Mouse (Mus musculus): ENCODE data around the gene Pla2g16. TPM values are rescaled to one million over a fixed set of nuclear protein-coding genes. Genes with fewer than 3 reads are reported as not detected.

The Pla2g16 gene
- polyA plus RNA-seq, 1 experiment = 64.5 TPM

DNA sequence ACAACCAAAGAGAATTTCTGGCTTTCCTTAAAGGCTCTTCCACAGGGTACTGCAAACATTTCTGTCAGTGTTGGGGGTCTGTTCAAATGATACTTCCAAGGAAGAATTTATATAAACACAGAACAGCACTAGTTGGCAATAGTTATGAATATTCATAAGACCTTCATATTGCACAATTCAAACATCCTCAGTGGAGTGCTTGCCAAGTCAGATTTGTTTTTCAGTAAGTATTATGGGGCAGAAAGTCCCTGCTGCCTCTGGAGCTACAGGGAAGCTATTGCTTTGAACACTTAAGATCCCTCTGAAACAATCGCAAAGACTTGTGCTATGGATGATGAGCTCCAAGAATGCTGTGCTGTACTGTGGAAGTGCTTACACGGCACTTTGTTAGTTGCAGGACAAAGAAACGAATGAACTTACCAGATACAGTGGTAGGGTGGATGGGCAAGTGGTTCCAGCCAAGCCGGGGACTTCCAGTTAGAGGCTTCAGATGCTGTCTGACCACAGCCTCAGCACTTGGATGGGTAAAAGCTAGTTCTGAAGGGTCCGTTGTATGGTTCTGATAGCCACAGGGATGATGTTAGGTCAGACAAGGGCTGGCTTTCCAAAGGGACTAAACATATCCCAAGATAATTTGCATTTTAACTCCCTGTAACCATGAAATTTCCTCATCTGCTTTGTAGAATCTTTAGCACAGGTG is 59.1 kb downstream of the Pla2g16 start:
- Histone ChIP-seq H3K27me3 (ENCODE audit: control insufficient read depth, insufficient read depth, insufficient read length) (peaks cover 23% of the 10 kb centered on the region), H3K4me3 (no peak overlapping the region), H3K36me3 (ENCODE audit: control insufficient read depth, insufficient read depth) (no peaks in the 10 kb centered on the region), H3K79me2 (ENCODE audit: control insufficient read depth, insufficient read depth) (no peaks in the 10 kb centered on the region), H3K4me2 (ENCODE audit: low read depth) (no peak overlapping the region), H3ac (ENCODE audit: control insufficient read depth, insufficient read length) (no peak overlapping the region)
- no peak for TF ChIP-seq POLR2A (IDR thresholded peaks at IDR 0.05; ENCODE audit: insufficient read length, low read depth)
- TF ChIP-seq USF1 (IDR thresholded peaks at IDR 0.05; ENCODE audit: low read depth) = no peak
- no peak for TF ChIP-seq MYOD1 (IDR thresholded peaks at IDR 0.05; ENCODE audit: control insufficient read depth in 1 of 3, insufficient read length in 2 of 3, low read depth in 2 of 3)
- TF ChIP-seq REST (IDR thresholded peaks at IDR 0.05; ENCODE audit: insufficient read depth, insufficient read length) = no peak
- TF ChIP-seq MYOG (IDR thresholded peaks at IDR 0.05; ENCODE audit: control insufficient read depth in 1 of 3, insufficient read depth in 1 of 3, insufficient read length in 2 of 3, low read depth in 2 of 3) = no peak
- no peak for TF ChIP-seq MAX (IDR thresholded peaks at IDR 0.05; ENCODE audit: low read depth)
- TF ChIP-seq SRF (IDR thresholded peaks at IDR 0.05; ENCODE audit: control insufficient read depth, insufficient read length, low read depth) = no peak
- TF ChIP-seq POLR2AphosphoS2 (IDR thresholded peaks at IDR 0.05; ENCODE audit: insufficient read length, low read depth) = no peak
- no peak for TF ChIP-seq TCF3 (IDR thresholded peaks at IDR 0.05; ENCODE audit: insufficient read length, low read depth)
- no peak for TF ChIP-seq TCF12 (IDR thresholded peaks at IDR 0.05; ENCODE audit: insufficient read depth, poor library complexity, severe bottlenecking)
- TF ChIP-seq CEBPB (IDR thresholded peaks at IDR 0.05; ENCODE audit: insufficient read depth, poor library complexity, severe bottlenecking) = no peak
- no peak for TF ChIP-seq E2F4 (IDR thresholded peaks at IDR 0.05; ENCODE audit: insufficient read depth)

DNA sequence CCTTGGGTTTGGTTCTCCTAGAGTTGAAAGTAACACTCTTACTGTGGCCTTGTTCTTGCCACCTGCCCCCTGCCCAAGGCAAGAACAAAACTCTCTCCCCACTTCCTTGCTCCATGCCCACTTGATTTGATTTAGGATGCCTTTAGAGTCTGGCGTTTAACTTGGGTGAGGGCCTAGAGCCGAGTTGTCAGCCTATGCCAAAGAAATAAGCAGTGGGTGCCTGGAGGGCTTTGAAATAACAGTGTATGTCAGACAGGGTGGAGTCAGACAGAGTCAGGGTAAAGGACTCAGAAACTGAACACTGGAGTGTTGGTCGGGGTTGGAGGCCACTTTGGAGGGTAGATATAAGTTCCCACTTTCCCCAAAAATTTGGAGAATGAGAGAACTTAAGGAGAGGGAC is 59.8 kb downstream of the Pla2g16 start:
- peaks cover 19% of the 10 kb centered on the region for H3K27me3 ChIP-seq (ENCODE audit: control insufficient read depth, insufficient read depth, insufficient read length)
- H3K79me2 ChIP-seq (ENCODE audit: control insufficient read depth, insufficient read depth) = no peaks in the 10 kb centered on the region
- H3K36me3 ChIP-seq (ENCODE audit: control insufficient read depth, insufficient read depth) = no peaks in the 10 kb centered on the region
- H3K4me2 ChIP-seq (ENCODE audit: low read depth) = peak overlapping the region; percentile 6
- no peak overlapping the region for H3ac ChIP-seq (ENCODE audit: control insufficient read depth, insufficient read length)
- no peak for TF ChIP-seq POLR2A (IDR thresholded peaks at IDR 0.05; ENCODE audit: insufficient read length, low read depth)
- no peak for TF ChIP-seq E2F4 (IDR thresholded peaks at IDR 0.05; ENCODE audit: insufficient read depth)
- TF ChIP-seq CEBPB (IDR thresholded peaks at IDR 0.05; ENCODE audit: insufficient read depth, poor library complexity, severe bottlenecking) = no peak
- TF ChIP-seq TCF3 (IDR thresholded peaks at IDR 0.05; ENCODE audit: insufficient read length, low read depth) = no peak
- TF ChIP-seq MAX (IDR thresholded peaks at IDR 0.05; ENCODE audit: low read depth) = no peak
- TF ChIP-seq TCF12 (IDR thresholded peaks at IDR 0.05; ENCODE audit: insufficient read depth, poor library complexity, severe bottlenecking) = no peak
- no peak for TF ChIP-seq MYOG (IDR thresholded peaks at IDR 0.05; ENCODE audit: control insufficient read depth in 1 of 3, insufficient read depth in 1 of 3, insufficient read length in 2 of 3, low read depth in 2 of 3)
- no peak for TF ChIP-seq USF1 (IDR thresholded peaks at IDR 0.05; ENCODE audit: low read depth)
- H3K4me3 ChIP-seq = no peak overlapping the region

DNA sequence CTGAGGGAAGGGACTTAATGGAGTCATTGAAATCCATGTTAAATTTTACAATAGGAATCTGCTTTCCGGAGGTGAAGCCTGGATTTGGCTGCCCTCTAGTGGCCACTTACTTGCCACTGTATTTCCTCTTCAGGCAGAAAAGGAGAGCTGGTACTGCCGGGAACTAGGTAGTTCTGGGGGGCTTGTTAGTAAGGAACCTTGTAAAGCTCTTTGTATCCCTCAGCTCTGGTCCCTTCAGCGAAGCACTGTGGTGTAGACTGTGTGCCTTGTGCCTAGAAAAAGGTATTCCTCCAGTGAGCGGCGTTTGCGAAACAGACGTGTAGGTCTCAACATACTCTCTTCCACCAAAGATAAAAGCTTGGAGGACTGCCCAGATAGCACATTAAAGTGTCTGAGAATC is 60.4 kb downstream of the Pla2g16 start:
- peak overlapping the region; percentile 16 for H3K4me2 ChIP-seq (ENCODE audit: low read depth)
- TF ChIP-seq USF1 (IDR thresholded peaks at IDR 0.05; ENCODE audit: low read depth) (no peak), SRF (IDR thresholded peaks at IDR 0.05; ENCODE audit: control insufficient read depth, insufficient read length, low read depth) (no peak), MYOG (IDR thresholded peaks at IDR 0.05; ENCODE audit: control insufficient read depth in 1 of 3, insufficient read depth in 1 of 3, insufficient read length in 2 of 3, low read depth in 2 of 3) (no peak), E2F4 (IDR thresholded peaks at IDR 0.05; ENCODE audit: insufficient read depth) (no peak), POLR2A (IDR thresholded peaks at IDR 0.05; ENCODE audit: insufficient read length, low read depth) (no peak), TCF3 (IDR thresholded peaks at IDR 0.05; ENCODE audit: insufficient read length, low read depth) (no peak), TCF12 (IDR thresholded peaks at IDR 0.05; ENCODE audit: insufficient read depth, poor library complexity, severe bottlenecking) (no peak), POLR2AphosphoS2 (IDR thresholded peaks at IDR 0.05; ENCODE audit: insufficient read length, low read depth) (no peak), CEBPB (IDR thresholded peaks at IDR 0.05; ENCODE audit: insufficient read depth, poor library complexity, severe bottlenecking) (no peak), REST (IDR thresholded peaks at IDR 0.05; ENCODE audit: insufficient read depth, insufficient read length) (no peak), MYOD1 (IDR thresholded peaks at IDR 0.05; ENCODE audit: control insufficient read depth in 1 of 3, insufficient read length in 2 of 3, low read depth in 2 of 3) (no peak), MAX (IDR thresholded peaks at IDR 0.05; ENCODE audit: low read depth) (no peak)
- peaks cover 13% of the 10 kb centered on the region for H3K27me3 ChIP-seq (ENCODE audit: control insufficient read depth, insufficient read depth, insufficient read length)

DNA sequence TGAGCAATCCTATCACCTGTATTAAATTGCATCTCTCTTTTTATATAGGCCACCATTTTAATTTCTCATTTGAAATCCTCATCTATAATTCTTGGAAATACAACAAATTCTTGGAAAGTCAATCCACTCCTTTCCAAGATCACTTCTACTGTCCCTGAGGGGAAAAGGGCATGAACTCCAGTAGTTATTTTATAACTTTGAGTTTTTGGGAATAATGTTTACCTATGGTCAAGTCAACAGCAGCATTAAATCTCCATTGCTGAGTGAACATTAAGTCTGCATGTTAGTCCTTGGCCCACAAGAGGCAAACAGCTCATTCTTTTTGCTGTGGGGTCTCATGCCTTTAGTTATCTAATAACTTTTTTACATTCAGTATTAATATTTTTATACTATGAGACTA is 75.8 kb downstream of the Pla2g16 start:
- Histone ChIP-seq H3ac (ENCODE audit: control insufficient read depth, insufficient read length) (no peak overlapping the region), H3K4me2 (ENCODE audit: low read depth) (no peak overlapping the region), H3K36me3 (ENCODE audit: control insufficient read depth, insufficient read depth) (no peaks in the 10 kb centered on the region), H3K79me2 (ENCODE audit: control insufficient read depth, insufficient read depth) (no peaks in the 10 kb centered on the region), H3K4me3 (no peak overlapping the region), H3K27me3 (ENCODE audit: control insufficient read depth, insufficient read depth, insufficient read length) (peaks cover 3% of the 10 kb centered on the region)
- no peak for TF ChIP-seq CEBPB (IDR thresholded peaks at IDR 0.05; ENCODE audit: insufficient read depth, poor library complexity, severe bottlenecking)
- TF ChIP-seq MYOD1 (IDR thresholded peaks at IDR 0.05; ENCODE audit: control insufficient read depth in 1 of 3, insufficient read length in 2 of 3, low read depth in 2 of 3) = no peak
- TF ChIP-seq TCF12 (IDR thresholded peaks at IDR 0.05; ENCODE audit: insufficient read depth, poor library complexity, severe bottlenecking) = no peak
- no peak for TF ChIP-seq POLR2A (IDR thresholded peaks at IDR 0.05; ENCODE audit: insufficient read length, low read depth)
- no peak for TF ChIP-seq MYOG (IDR thresholded peaks at IDR 0.05; ENCODE audit: control insufficient read depth in 1 of 3, insufficient read depth in 1 of 3, insufficient read length in 2 of 3, low read depth in 2 of 3)
- no peak for TF ChIP-seq USF1 (IDR thresholded peaks at IDR 0.05; ENCODE audit: low read depth)
- TF ChIP-seq MAX (IDR thresholded peaks at IDR 0.05; ENCODE audit: low read depth) = no peak
- TF ChIP-seq E2F4 (IDR thresholded peaks at IDR 0.05; ENCODE audit: insufficient read depth) = no peak
- no peak for TF ChIP-seq SRF (IDR thresholded peaks at IDR 0.05; ENCODE audit: control insufficient read depth, insufficient read length, low read depth)
- TF ChIP-seq POLR2AphosphoS2 (IDR thresholded peaks at IDR 0.05; ENCODE audit: insufficient read length, low read depth) = no peak
- TF ChIP-seq TCF3 (IDR thresholded peaks at IDR 0.05; ENCODE audit: insufficient read length, low read depth) = no peak
- TF ChIP-seq REST (IDR thresholded peaks at IDR 0.05; ENCODE audit: insufficient read depth, insufficient read length) = no peak

More for the DNA sequence above, 60.4 kb downstream of the Pla2g16 start:
- no peak overlapping the region for H3K4me3 ChIP-seq
- no peak overlapping the region for H3ac ChIP-seq (ENCODE audit: control insufficient read depth, insufficient read length)
- H3K79me2 ChIP-seq (ENCODE audit: control insufficient read depth, insufficient read depth) = no peaks in the 10 kb centered on the region
- H3K36me3 ChIP-seq (ENCODE audit: control insufficient read depth, insufficient read depth) = no peaks in the 10 kb centered on the region

All from myocyte (in vitro differentiated cells).